Mouse (Mus musculus) bone marrow, adult 2 months (tissue): ENCODE results near the gene Stambpl1.

ENCODE experiments used
- CTCF ChIP-seq: fragments of 200-500 bp; IDR thresholded peaks from 2 replicates; pipeline ENCODE4 v1.5.1; 2011; ENCODE audit warnings: low read length, control low read depth; ENCODE audit not compliant: control insufficient read depth, insufficient read depth
- POLR2A ChIP-seq: fragments of 200-500 bp; IDR thresholded peaks from 2 replicates; pipeline ENCODE4 v1.6.1; 2011; ENCODE audit warnings: low read depth, mild to moderate bottlenecking, control low read depth, low read length, borderline replicate concordance; ENCODE audit not compliant: control insufficient read depth

- TF ChIP-seq CTCF (no peak), POLR2A (no peak)
Observed at GRCm38 (mm10) chr19:34242925-34243324, 50.9 kb downstream of the Stambpl1 start.
